Mouse (Mus musculus): Measurements from ENCODE around the gene Mbd4. TPM values are rescaled to one million over a fixed set of nuclear protein-coding genes. Genes with fewer than 3 reads are reported as not detected.
"Not testable (repeated sequence)": the region's sequence is repeated elsewhere in the genome, so short reads cannot be mapped to it uniquely, and the experiment has no call there.

Gene Mbd4
- polyA plus RNA-seq, 1 experiment from 2014 or later, result 37.8 TPM

DNA sequence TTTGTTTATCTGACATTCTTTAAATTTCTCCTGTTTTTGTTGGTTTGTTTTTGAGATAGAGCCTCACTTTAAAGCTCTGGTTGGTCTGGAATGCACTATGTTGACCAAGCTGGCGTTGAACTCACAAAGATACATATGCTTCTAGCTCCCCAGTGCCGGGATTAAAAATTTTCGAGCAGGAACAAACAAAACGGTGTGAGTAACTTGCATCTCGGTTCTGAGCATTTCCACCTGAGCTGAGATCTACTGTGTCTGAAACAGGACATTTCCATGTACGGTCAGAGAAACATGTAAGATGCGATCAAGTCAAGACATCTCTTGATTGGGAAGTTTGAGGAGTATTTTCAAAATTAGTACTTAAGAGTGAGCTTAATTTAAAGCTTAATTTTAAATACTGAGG, 814 bp upstream of the Mbd4 start:
- Histone ChIP-seq H3K9me3 (replicated peaks) (no peaks in the 10 kb centered on the region), H3K27ac (peak overlapping the region; percentile 90), H3K4me1 (peaks cover 25% of the 10 kb centered on the region), H3K36me3 (peaks cover 17% of the 10 kb centered on the region), H3K27me3 (ENCODE audit: low read depth, poor library complexity, severe bottlenecking) (no peaks in the 10 kb centered on the region), H3K4me3 (peak overlapping the region; percentile 77)
- DNase-seq (ENCODE audit: low spot score), result no peak
- WGBS, result 54% methylated on average over 7 of the region's 7 CpGs

DNA sequence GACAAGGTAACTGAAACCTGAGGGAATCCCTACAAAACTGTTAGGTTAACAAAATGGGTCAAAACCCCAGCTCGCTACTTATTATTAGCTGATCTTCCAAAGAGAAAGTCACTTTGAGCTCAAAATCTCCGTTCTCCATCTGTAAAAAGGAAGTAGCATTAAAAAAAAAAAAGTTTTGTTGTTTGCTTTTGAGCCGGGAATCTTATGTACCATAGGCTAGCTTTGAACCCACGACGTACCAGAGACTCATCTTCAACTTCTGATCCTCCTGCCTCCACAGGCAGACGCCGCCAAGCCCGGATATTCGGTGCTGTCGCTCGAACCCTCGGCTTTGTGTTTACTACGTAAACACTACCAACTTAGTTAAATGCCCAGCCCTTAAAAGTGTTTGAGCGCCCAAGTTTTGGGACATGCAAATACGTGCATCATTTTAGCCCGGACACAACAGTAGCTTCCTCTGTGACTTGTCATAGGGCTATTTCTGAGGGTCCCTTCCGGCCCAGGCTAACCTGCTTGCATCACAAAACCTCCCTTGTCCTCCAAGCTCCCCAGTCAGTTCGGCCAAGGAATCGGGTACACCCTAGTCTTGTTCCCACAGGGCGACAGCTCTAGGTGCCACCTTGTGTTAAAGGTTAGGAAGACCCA, 603 bp downstream of the Mbd4 start:
- DNase-seq (ENCODE audit: low spot score), result no peak
- peaks cover 25% of the 10 kb centered on the region for H3K4me1 ChIP-seq
- no peaks in the 10 kb centered on the region for H3K9me3 ChIP-seq (replicated peaks)
- no peaks in the 10 kb centered on the region for H3K27me3 ChIP-seq (ENCODE audit: low read depth, poor library complexity, severe bottlenecking)
- 7% methylated on average over 20 of the region's 20 CpGs for WGBS
- peaks cover 32% of the 10 kb centered on the region for H3K36me3 ChIP-seq
- H3K4me3 ChIP-seq, result peak overlapping the region; percentile 77
- peak overlapping the region; percentile 90 for H3K27ac ChIP-seq

DNA sequence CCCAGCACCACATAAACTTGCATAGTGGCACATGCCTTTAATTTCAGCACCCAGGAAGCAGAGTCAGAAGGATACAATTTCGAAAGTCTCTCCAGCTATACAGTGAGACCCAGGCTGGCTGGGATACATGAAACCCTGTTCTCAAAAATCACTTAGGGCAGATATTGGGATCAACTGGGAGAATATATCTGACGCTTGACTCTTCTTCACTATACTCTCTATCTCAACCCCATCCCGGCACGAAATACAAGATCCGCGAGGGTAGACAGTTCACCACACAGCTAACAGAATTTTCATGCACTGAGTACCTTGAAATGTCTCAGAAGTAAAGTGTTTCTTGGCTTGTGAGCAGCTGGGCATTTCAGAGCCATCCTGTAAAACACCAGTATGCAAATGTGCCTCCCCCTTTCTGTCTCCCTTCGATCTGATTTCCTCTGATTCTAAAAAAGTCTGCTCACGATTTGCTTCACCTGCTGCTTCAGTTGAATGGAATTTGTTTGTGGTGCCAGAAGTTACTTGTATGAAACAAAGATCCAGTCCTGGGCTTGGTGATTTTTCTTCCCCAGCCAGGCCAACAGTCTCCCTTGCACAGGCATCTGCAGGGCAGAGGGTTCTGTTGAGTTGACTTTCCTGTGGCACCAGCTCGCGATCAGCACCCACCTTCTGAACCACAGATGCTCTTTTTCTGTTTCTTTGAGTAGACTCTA, 4.4 kb downstream of the Mbd4 start:
- Histone ChIP-seq H3K27ac (no peak overlapping the region), H3K27me3 (ENCODE audit: low read depth, poor library complexity, severe bottlenecking) (no peaks in the 10 kb centered on the region), H3K36me3 (peaks cover 61% of the 10 kb centered on the region), H3K9me3 (replicated peaks) (no peaks in the 10 kb centered on the region), H3K4me3 (no peak overlapping the region), H3K4me1 (peaks cover 16% of the 10 kb centered on the region)
- no peak for DNase-seq (ENCODE audit: low spot score)
- 96% methylated on average over 10 of the region's 10 CpGs for WGBS

DNA sequence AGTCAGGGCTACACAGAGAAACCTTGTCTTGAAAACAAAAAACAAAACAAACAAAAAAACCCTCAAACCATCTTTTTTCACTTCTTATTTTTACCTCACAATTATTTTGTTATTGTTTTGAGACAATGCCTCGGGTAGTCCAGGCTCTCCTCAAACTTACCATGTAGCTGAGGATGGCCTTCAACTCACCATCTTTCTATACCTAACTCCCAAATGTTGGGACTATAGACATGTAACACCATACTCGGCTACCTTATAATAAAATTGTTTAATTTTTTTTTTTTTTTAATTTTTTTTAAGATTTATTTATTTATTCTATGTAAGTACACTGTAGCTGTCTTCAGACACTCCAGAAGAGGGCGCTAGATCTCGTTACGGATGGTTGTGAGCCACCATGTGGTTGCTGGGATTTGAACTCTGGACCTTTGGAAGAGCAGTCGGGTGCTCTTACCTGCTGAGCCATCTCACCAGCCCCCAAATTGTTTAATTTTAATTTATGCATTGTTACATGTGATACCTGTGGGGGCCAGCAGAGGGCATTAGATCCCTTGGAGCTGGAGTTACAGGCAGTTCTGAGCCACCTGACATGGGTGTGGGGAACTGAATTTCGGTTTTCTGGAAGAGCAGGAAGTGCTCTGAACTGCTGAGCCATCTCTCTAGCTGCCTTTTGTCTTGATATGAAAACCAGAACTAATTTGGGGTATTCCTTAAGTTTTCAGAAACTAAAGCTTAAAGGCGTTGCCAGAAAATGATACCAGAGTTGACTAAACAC, 6.3 kb downstream of the Mbd4 start:
- peak; percentile 68 for DNase-seq (ENCODE audit: low spot score)
- Histone ChIP-seq H3K27me3 (ENCODE audit: low read depth, poor library complexity, severe bottlenecking) (no peaks in the 10 kb centered on the region), H3K4me1 (peaks cover 3% of the 10 kb centered on the region), H3K4me3 (no peak overlapping the region), H3K9me3 (replicated peaks) (no peaks in the 10 kb centered on the region), H3K27ac (no peak overlapping the region), H3K36me3 (peaks cover 81% of the 10 kb centered on the region)
- 46% methylated on average over 8 of the region's 8 CpGs for WGBS

DNA sequence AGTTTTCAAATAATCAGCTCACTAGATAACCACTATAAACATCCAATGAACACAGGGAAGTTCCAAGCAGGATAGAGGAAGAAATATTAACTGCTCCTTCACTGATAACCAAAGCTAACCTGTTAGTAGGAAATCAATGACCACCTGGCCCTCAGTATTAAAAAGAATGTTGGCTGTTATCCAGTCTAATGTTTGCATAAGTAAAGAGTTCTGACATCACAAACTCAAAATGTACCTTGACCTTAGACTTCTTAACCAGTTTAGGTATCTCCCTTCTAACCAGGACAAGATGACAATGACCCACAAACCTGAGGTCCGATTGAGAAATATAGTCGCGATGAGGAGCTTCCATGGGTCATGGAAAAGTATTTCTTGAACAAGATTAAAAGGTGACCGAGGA, 8.2 kb downstream of the Mbd4 start:
- Histone ChIP-seq H3K27me3 (ENCODE audit: low read depth, poor library complexity, severe bottlenecking) (no peaks in the 10 kb centered on the region), H3K9me3 (replicated peaks) (no peaks in the 10 kb centered on the region), H3K36me3 (peaks cover 79% of the 10 kb centered on the region), H3K4me3 (no peak overlapping the region), H3K4me1 (no peaks in the 10 kb centered on the region), H3K27ac (no peak overlapping the region)
- no peak for DNase-seq (ENCODE audit: low spot score)
- 97% methylated on average over 4 of the region's 4 CpGs for WGBS

DNA sequence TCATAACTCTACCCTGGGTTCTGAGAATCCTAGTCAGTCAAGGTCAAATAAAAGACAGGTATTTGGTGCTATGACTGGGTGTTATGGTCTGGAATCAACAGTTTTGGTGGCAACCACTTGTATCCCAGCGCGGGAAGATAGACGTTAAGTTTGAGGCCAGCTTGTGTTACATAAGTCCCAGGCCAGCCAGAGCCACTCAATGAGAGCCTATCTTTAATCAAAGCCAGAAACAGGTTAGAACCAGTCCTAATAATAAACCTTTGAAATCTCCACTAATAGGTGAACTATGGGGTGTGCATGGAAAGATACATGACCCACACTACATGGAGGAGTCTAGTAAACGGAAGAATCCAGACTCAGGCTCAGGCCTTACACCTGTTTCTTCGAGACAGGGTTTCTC, 14.4 kb downstream of the Mbd4 start:
- DNase-seq (ENCODE audit: low spot score), result no peak
- Histone ChIP-seq H3K4me1 (peaks cover 13% of the 10 kb centered on the region), H3K27me3 (ENCODE audit: low read depth, poor library complexity, severe bottlenecking) (no peaks in the 10 kb centered on the region), H3K27ac (no peak overlapping the region), H3K4me3 (peak overlapping the region; percentile 47), H3K9me3 (replicated peaks) (no peaks in the 10 kb centered on the region), H3K36me3 (peaks cover 30% of the 10 kb centered on the region)
- WGBS, result 64% methylated on average over 5 of the region's 5 CpGs

DNA sequence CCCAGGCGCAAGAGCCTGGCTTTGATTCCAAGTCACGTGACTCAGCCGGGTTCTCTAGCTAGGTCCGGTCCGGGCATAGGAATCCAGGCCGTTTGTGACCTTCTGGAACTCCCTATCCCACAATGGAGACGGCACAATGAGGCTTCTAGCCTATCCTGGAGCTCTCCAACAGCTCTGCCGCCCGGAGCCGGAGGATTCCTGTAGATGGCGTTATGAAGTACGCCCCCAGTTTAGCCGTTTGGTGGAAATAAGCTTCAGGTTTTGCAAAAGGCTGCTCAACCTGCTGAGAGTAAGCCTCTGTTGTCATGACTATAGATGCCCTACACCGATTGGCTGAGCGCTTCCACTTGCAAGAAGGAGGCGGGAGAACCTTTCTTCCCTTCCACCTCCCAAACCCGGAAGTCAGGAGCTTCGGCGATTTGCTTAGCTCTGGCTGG, 15.0 kb downstream of the Mbd4 start, which contains the start of gene Efcab12:
TSS of gene Efcab12 (minus strand) at position 252 of the 437 bp plus-strand sequence.
- Histone ChIP-seq H3K4me3 (peak within 1 kb of the TSS; percentile 47), H3K36me3 (peaks cover 24% of the 10 kb centered on the region), H3K27ac (peak within 1 kb of the TSS; percentile 66), H3K4me1 (peaks cover 13% of the 10 kb centered on the region), H3K27me3 (ENCODE audit: low read depth, poor library complexity, severe bottlenecking) (no peaks in the 10 kb centered on the region), H3K9me3 (replicated peaks) (no peaks in the 10 kb centered on the region)
- WGBS, result 2% methylated on average over 19 of the region's 19 CpGs
- DNase-seq (ENCODE audit: low spot score), result peak; percentile 72

DNA sequence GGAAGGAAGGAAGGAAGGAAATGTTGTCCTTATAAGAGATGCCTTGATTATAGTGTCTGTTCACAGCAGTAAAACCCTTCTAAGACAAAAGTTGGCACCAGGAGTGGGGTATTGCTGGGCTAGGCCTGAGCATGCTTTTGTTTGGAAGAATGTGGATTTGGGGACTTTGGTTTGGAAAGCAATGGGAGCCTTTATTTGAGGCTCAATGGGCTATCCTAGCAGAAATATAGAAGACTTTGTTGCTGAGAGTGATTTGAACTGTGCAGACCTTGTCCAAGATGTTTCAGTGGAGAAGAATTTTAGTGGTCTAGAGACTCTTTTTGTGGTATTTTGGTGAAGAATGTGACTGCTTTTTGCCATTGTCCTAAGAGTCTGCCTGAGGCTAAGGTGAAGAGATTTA, 19.3 kb downstream of the Mbd4 start:
- H3K27ac ChIP-seq, result no peak overlapping the region
- peaks cover 14% of the 10 kb centered on the region for H3K36me3 ChIP-seq
- H3K4me3 ChIP-seq, result no peak overlapping the region
- no peaks in the 10 kb centered on the region for H3K9me3 ChIP-seq (replicated peaks)
- H3K4me1 ChIP-seq, result peaks cover 12% of the 10 kb centered on the region
- no peak for DNase-seq (ENCODE audit: low spot score)
- H3K27me3 ChIP-seq (ENCODE audit: low read depth, poor library complexity, severe bottlenecking), result no peaks in the 10 kb centered on the region

DNA sequence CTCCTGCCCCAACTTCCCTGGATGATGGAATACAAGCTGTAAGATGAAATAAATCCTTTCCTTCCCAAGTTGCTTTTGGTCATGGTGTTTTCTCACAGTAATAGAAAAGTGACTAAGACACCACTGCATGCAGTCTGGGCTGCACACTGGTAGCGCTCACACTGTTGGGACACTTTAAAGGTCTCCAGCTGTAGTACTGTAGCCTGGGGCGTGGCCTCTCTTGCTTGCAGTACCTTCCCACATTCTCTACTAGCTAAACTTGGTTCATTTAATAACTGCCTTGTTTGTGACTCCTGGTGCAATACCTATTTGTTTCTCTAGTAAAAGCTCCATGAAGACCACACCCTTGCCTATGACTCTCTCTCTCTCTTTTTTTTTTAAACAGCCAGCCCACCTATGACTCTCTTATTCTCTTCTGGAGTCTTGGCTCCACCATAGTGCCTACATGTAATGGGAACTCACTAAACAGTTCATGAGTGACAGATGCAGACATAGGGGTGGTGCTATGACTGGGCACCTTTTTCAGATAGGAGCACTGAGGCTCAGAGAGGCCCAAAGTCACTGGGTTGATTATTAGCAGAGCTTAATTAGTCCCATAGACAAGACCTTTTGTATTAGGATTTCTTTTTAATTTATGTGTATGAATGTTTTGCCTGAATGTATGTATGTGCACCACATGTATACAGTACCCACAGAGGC, 20.9 kb downstream of the Mbd4 start:
- DNase-seq (ENCODE audit: low spot score), result no peak
- H3K9me3 ChIP-seq (replicated peaks), result no peaks in the 10 kb centered on the region
- peaks cover 14% of the 10 kb centered on the region for H3K36me3 ChIP-seq
- H3K4me3 ChIP-seq, result no peak overlapping the region
- H3K4me1 ChIP-seq, result no peaks in the 10 kb centered on the region
- H3K27me3 ChIP-seq (ENCODE audit: low read depth, poor library complexity, severe bottlenecking), result no peaks in the 10 kb centered on the region
- H3K27ac ChIP-seq, result no peak overlapping the region
- 92% methylated on average over 2 of the region's 2 CpGs for WGBS

DNA sequence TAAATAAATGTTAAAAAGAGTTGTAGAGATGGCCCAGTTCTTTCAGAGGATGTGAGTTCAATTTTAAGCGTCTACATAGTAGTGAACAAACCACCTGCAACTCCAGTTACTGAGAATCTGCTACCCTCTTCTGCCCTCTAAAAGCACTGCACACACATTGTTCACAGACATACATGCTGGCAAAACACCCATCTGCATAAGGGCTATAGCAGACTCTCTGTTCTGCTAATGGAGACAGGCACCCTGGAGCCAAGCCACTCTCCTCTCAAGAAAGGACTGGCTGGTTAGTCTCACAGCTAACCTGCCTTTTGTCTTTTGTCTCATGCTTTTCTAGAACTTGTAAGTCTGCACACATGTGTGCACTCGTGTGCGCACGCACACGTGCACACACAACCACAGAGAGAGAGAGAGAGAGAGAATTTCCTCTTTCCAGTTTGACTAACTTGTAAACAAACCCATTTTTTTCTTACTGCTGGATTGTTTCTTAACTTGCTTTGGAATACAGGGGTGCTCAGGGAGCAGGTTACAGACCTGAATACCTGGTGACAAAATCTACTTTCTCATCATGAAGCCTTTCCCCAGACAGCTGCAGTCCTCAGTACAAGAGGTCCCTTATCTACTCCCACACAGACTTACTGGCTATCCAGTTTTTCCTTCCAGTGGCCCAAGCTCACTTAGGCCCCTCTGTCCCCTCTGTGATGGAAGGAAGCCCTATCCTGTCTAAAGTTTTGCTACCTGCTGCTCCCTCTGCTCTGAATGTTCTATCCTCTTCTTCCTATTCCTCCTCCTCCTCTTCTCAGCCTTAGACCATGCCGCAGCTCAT, 22.2 kb downstream of the Mbd4 start:
- peaks cover 14% of the 10 kb centered on the region for H3K36me3 ChIP-seq
- DNase-seq (ENCODE audit: low spot score), result no peak
- WGBS, result 85% methylated on average over 6 of the region's 6 CpGs
- H3K4me1 ChIP-seq, result no peaks in the 10 kb centered on the region
- no peaks in the 10 kb centered on the region for H3K9me3 ChIP-seq (replicated peaks)
- H3K27ac ChIP-seq, result no peak overlapping the region
- H3K4me3 ChIP-seq, result no peak overlapping the region
- H3K27me3 ChIP-seq (ENCODE audit: low read depth, poor library complexity, severe bottlenecking), result no peaks in the 10 kb centered on the region

DNA sequence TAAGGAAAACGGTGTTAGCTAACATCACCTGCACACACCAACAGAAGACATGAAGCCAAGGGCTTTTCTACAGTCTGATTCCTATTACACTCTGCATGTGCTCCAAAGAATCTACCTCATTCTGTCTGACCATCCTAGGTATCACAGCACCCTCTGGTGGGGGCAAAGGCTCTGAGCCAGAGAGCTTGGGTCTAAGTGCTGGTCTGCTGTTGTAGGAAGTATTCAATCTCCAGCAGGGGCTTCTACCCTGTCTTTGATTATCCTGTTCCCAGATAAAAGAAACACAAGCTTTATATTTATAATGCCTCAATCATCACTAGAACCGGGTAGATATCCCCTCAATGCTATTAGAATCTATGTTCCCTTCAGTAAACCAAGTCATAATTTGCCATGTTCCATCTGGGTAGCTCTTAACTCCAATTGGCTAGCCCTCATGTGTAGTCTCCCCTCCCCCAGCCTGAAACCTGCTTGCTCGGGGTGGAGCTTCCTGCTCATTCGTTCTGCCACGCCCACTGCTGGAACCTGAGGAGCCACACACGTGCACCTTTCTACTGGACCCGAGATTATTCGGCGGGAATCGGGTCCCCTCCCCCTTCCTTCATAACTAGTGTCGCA, 29.2 kb downstream of the Mbd4 start:
- not testable (repeated sequence) for H3K9me3 ChIP-seq (replicated peaks); H3K27me3 ChIP-seq (ENCODE audit: low read depth, poor library complexity, severe bottlenecking); H3K36me3 ChIP-seq
- Histone ChIP-seq H3K4me3 (peak overlapping the region; percentile 20), H3K4me1 (peaks cover 17% of the 10 kb centered on the region), H3K27ac (peak overlapping the region; percentile 15)
- 5% methylated on average over 6 of the region's 11 CpGs for WGBS
- peak; percentile 85 for DNase-seq (ENCODE audit: low spot score)
